Mouse (Mus musculus) cerebellum, adult 18-20 months (tissue): Measurements from ENCODE around the gene Icam4.
"Not testable (repeated sequence)": the region's sequence is repeated elsewhere in the genome, so short reads cannot be mapped to it uniquely, and the experiment has no call there.

Experiments used
- DNase-seq, 2 experiments: peaks; one replicate each; pipeline ENCODE4 v3.0.0; 2021

The Icam4 gene

DNA sequence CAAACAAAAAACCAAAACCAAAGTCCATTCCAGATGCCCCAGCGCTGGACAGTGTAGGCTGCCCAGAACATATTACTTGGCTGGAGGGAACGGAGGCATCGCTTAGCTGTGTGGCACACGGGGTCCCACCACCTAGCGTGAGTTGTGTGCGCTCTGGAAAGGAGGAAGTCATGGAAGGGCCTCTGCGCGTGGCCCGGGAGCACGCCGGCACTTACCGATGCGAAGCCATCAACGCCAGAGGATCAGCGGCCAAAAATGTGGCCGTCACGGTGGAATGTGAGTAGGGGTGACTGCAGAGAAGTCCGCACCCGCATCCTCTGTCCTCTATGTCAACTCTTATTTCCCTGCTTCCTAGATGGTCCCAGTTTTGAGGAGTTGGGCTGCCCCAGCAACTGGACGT, 7.0 kb downstream of the Icam4 start:
- no peak for DNase-seq

DNA sequence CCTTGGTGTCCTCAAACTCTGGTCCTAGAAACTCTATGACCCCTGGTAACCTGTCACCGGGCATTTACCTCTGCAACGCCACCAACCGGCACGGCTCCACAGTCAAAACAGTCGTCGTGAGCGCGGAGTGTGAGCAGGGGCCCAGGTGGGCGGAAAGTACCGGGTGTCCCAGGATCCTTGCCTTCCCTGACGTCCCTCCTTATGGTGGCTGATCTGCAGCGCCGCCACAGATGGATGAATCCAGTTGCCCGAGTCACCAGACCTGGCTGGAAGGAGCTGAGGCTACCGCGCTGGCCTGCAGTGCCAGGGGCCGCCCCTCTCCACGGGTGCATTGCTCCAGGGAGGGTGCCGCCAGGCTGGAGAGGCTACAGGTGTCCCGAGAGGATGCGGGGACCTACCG, 7.5 kb downstream of the Icam4 start:
- DNase-seq, result no peak

DNA sequence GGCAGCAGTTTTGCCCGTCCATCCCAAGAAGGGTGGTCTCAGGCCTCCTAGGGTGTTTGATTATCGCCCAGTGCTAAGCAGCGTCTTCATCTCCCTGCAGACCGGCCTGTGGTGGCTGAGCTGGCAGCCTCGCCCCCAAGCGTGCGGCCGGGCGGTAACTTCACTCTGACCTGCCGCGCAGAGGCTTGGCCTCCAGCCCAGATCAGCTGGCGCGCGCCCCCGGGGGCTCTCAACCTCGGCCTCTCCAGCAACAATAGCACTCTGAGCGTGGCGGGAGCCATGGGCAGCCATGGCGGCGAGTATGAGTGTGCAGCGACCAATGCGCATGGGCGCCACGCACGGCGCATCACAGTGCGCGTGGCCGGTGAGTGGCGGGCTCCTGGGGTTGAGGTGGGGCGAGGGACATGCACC, 8.3 kb downstream of the Icam4 start:
- DNase-seq, result no peak

DNA sequence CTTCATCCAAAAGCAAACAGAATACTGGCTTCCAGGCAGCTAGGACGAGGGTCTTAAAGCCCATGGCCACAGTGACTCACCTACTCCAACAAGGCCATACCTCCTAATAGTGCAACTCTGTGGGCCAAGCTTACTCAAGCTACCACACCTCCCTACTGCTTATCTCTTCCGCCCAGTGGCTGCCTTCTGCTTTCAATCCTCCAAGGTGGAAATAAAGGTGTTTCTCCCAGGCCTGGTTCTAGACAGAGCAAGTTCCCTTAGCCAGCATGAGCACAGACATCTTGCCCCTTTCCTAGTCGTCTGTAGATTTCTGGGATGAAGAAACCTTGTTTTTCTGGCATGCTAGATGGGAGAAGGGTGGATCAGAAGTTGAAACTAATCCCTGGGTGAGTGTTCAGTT, 10.6 kb downstream of the Icam4 start:
- DNase-seq, result no peak

DNA sequence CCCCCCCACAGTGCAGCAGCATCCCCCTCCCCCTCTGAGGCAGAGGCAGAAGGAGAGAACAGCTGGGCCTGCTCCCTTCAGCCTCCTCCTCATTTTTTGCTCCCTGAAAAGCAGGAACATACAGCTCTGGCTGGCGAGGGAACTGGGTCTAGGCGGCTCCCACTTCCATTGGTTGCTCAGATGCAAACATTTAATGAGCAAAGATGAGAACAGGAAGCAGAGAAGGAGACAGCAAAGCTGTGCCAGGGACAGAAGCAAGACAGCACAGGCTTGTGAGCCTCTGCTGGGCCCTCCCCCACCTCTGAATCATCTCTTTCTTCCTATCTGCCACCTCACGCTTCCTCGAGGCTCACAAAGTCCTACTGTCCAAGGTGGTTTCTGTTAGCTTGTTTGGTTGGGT, 12.1 kb downstream of the Icam4 start:
- DNase-seq, result no peak

DNA sequence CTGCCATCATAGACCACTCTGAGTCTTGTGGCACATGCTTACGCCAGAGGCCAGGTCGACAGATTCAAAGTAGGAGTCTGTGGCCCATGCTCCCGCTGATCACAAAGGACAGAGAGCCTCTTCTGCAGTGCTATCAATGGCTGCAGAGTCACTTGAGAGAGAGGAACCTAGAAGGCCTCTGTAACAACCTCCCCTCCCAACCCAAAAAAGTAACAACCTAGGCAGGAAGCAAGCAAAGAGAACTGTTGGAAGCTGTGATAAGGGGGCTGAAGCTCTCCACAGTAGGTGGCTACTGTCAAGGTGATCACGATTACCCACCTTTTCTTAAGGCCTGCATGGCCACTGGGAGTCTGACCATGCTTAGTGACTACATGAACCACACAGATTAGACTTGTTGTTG, 14.4 kb downstream of the Icam4 start:
- DNase-seq, result no peak

DNA sequence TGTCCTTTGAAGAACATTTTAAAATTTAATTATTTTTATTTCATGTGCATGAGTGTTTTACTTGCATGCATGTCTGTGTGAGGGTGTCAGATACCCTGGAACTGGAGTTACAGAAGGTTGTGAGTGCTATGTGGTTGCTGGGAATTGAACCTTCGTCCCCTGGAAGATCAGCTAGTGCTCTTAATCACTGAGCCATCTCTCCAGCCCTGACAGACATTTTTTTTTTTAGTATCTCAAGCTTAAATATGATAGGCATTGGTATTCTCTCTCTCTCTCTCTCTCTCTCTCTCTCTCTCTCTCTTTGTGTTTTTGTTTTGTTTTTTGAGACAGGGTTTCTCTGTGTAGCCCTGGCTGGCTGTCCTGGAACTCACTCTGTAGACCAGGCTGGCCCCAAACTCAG, 15.6 kb downstream of the Icam4 start:
- DNase-seq, result not testable (repeated sequence)

DNA sequence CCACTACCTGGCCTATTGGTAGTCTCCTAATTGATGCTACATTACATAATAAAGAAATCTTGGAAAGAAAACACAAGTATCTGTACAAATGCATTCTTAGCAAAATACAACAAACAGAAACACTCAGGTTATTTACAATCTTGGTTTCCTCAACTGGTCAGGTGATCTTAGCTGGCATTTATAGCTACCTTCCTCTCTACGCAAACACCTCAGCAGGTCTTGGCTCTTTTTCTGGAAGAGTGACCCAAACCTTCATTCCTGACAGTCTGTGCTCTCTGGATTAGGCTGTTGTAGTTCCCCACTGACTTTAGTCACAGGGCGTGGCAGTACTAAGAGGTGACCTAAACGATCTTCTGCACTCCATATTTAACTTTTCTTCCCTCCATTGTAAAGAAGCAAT, 16.1 kb downstream of the Icam4 start:
- no peak for DNase-seq

DNA sequence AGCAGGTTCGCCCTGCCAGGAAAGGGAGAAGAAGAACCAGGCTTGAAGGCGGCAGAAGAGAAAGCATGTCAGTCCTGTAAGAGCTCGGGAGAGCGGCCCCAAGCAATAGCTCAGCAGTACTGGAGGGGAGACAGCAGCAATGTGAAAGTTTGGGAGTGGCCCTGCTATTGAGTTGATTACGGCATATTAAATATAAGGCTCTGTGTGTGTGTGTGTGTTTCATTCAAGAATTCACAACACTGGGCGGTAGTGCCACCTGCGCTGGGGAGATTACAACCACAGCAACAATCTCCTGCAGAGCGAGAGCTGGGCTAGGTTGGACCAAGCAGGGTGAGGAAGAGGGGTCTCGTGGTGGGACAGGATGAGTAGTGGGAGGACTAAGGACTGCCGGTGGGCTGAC, 22.4 kb downstream of the Icam4 start:
- DNase-seq, result no peak

DNA sequence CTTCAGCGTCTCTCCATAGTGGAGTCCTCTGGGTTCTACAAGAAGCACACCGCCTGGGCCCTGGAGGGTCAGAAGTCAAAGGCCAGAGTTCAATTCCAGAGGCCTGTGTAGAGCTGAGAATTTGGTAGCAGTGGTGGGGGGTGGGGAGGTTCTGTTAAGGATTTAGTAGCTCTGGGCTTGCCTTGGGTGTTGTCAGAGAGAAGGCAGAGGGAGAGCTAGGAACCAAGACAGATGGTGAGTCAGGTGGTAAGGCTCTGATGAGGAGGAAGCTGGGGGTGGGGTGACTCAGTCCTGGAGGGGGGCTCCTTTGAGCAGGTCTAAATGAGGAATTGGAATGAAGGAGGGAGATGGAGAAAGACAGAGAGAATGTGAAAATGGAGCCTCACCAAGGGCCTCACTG, 33.8 kb downstream of the Icam4 start:
- DNase-seq, result no peak

DNA sequence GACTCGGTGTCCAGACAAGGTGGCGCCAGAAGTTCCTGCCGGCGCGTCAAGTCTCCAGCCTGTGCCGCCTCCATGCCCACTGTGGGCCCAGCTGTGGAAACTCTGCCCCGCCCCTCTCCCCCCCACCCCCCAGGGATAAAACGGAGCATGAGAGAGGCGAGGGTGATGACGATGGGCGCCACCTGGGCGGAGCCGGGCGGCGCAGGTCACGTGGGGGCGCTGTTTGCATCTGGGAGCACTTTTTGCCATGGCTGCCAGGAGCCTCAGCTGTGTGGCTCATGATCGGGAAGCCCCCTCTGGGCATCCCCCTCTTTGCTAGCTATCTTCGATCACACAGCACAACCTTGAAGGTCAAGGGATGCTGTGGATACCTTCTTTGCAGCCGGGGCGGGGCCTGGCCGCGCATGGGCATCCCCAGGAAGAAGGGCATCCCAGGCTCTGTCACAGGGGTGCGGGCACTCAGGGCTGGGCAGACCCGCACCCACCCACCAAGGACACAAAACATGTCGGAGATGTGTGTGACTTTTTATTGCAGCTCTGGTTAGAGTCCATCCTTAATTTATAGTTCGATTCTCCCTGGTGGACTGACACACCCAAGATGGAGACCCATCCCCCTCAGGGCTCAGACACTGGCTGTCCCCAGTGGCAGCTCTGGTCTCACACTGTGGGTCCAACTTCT, 38.0 kb downstream of the Icam4 start, which contains the start of gene Zglp1:
Zglp1 (minus strand) TSS at position 88 of the 679 bp plus-strand sequence.
- DNase-seq, result no peak

DNA sequence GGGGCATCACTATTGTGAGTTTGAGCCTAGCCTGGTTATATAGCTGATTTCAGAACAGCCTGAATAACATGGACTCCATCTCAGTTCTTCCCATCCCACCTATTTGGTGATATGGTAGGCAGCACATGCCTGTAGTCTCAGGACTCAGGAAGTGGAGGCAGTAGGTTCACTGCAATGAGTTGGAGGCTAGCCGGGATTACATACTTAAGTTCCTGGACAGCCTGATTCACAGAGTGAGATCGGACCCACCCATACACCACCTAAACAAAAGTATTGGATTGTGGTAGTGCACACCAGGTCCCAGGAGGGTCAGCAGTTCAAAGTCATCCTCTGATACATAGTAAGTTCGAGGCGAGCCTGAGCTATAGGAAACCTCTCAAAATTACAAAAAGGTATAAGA, 43.5 kb downstream of the Icam4 start:
- DNase-seq, result no peak

DNA sequence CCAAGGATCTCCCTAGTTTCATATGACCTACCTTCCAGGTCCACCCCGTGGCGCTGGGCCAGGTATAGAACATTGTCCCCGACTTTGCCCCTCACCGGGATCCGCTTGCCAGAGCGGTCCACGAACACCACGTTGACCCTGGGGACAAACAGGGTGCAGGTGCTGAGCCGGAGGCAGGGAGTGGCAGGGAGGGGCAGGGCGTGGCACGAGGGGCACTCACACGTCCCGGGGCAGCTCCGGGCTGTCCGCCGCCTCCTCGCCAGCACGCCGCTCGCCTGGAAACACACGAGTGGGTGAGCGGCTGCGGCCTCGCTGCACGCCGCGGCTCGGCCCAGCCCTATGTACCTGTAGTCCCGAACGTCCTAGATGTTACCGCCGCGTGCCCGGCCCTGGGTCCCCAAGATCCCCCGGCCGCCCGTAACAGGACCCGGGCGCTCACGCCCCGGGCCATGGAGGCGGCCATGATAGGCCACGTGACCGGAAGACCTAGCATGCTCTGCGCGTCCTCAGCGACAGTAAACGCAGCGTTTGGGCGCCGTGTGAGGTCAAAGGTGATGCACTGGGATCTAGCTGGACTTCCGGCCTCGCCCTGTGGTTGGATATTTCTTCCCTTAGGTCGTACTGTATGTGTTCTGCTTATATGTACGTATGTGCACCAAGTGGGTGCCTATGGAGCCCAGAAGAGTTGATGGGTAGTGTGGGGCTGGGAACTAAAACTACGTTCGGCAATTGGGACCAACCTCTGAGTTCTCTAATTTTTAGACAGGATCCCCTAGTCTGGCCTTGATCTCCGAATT, 44.1 kb downstream of the Icam4 start, which contains the start of the genes Gm49373 and Fdx1l:
Gm49373 (minus strand) TSS at position 53 of the 797 bp plus-strand sequence.
Fdx1l (minus strand) TSS at position 571 of the 797 bp plus-strand sequence.
- peak; percentile 89 to 93 for DNase-seq

DNA sequence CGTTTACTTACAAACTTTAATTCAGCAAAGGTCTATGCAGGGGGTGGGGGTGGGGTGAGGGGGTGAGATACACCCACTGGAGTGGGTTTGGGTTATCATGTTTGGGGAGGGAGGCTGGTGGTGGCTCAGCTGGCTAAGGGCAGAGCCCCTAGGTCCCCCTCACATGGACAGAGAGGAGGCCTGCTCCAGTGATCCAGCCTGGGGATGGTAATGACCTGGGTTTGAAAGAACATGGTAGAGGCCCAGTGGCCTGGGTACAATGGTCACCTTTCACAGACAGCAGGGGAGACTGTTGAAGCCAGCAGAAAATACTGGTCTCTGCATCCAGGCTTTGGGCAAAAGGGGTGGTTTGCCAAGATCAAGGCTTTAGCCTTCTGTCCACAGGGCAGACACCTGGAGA, 45.0 kb downstream of the Icam4 start:
- DNase-seq, result no peak

DNA sequence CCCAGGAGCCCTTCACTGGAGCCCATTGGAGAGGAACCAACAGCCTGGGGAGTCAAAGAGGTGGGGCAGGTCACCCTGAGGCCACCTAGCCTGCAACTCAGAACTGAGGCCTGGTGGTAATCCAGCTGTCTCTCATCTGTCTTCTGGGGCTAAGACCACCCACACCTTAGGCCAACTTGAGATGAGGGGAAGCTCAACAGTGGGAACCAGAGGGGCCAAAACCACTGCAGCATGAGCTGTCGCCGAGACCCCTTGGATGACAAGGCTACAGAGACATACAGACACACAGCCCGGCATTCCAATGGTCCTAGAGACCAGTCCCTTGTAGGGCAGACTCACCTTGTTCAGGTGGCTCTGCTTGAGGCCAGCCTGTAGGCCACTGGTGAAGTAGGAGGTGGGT, 46.5 kb downstream of the Icam4 start:
- no peak for DNase-seq
